Comparison of ENCODE assay signal across 8 mouse cellular contexts in the genomic region with DNA sequence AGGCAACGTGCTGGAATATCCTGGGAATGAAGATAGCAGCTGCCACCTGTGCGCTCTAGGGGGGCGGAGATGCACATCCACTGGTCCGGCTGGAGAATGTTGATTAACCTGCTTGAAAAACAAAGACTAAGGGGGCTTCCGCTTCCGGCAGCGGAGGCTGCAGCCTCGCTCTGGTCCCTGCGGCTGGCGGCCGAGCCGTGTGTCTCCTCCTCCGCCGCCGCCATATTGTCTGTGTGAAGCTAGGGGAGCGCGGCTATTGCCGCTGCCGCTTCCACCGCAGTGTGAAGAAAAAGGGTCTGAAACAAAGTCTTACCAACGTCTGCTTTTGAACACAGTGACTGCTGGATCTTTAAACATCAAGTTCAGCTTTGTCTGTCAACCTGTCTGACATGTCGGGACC. TPM values are rescaled to one million over a fixed set of nuclear protein-coding genes. Genes with fewer than 3 reads are reported as not detected.
A peak's percentile ranks its signal among the peaks of the same experiment; 100 is the strongest.
DNase-seq lines count a peak whose midpoint lies in the region; ATAC-seq and TF ChIP-seq lines count a peak whose summit lies in the region.
"Not testable (repeated sequence)": the region's sequence is repeated elsewhere in the genome, so short reads cannot be mapped to it uniquely, and the experiment has no call there.

Gm10031 (plus strand) TSS at position 171 of the 400 bp plus-strand sequence.

- not testable (repeated sequence) for H3K4me1 ChIP-seq in limb, embryonic 13.5 days; stomach, embryonic 16.5 days (ENCODE audit: control insufficient read depth, insufficient read depth, low read length)

- H3K27ac ChIP-seq in layer of hippocampus, adult 2 months; limb, embryonic 13.5 days; stomach, embryonic 16.5 days (ENCODE audit: low read length): not testable (repeated sequence)

- not testable (repeated sequence) for H3K36me3 ChIP-seq in limb, embryonic 13.5 days; stomach, embryonic 16.5 days (ENCODE audit: control insufficient read depth, insufficient read depth, low read length)

- not testable (repeated sequence) for DNase-seq in adrenal gland, adult 2 months; gastrocnemius, postnatal 25 days; heart, postnatal 36 days; layer of hippocampus, adult 2 months (ENCODE audit: low spot score in 2 of 2)

- H3K9me3 ChIP-seq in limb, embryonic 13.5 days; stomach, embryonic 16.5 days (replicated peaks; ENCODE audit: control insufficient read depth, low read length): not testable (repeated sequence)

- H3K27me3 ChIP-seq in limb, embryonic 13.5 days; stomach, embryonic 16.5 days (ENCODE audit: control insufficient read depth, insufficient read depth, low read length): not testable (repeated sequence)

- TF ChIP-seq CTCF in layer of hippocampus, adult 2 months (conservative IDR thresholded peaks at IDR 0.05) = not testable (repeated sequence)

- H3K9ac ChIP-seq in limb, embryonic 13.5 days; stomach, embryonic 16.5 days (ENCODE audit: low read length): not testable (repeated sequence)

- 92% methylated on average over 22 of the region's 22 CpGs for WGBS in limb, embryonic 13.5 days
- 87% methylated on average over 18 of the region's 22 CpGs for WGBS in stomach, embryonic 16.5 days

- not testable (repeated sequence) for H3K4me3 ChIP-seq in layer of hippocampus, adult 2 months; limb, embryonic 13.5 days; stomach, embryonic 16.5 days (replicated peaks; ENCODE audit: low read length)

- H3K4me2 ChIP-seq in limb, embryonic 13.5 days (replicated peaks); stomach, embryonic 16.5 days (ENCODE audit: low read depth, low read length): not testable (repeated sequence)

- peak; percentile 100 for ATAC-seq in erythroid progenitor cell, adult 5-6 weeks (replicated peaks; ENCODE audit: low FRiP score, poor library complexity, severe bottlenecking)
- 0 out of 2 replicates have a peak, but pooled peaks have one; percentile 59 for ATAC-seq in limb, embryonic 13.5 days (ENCODE audit: low FRiP score, low read depth)
- ATAC-seq in megakaryocyte progenitor cell, adult 5-6 weeks (replicated peaks; ENCODE audit: poor library complexity) = peak; percentile 99
- ATAC-seq in stomach, embryonic 16.5 days (ENCODE audit: insufficient read depth, low FRiP score) = peak; percentile 80

- intact Hi-C loops in heart, postnatal 36 days (cut with DNase I) = not testable (repeated sequence)

RNA-seq across cellular contexts. Expression of gene Gm10031, which starts in this region (rescaled TPM):
- 10 to 100 TPM; 37.5 to 44.6 TPM for total RNA-seq in adrenal gland, adult 2 months (2021)
- polyA plus RNA-seq in adrenal gland, adult 2 months (2012; rRNA removed) = 13.3 and 20.3 TPM in 2 replicates
- 0.72 and 1.7 TPM in 2 replicates for total RNA-seq in erythroid progenitor cell, adult 5-6 weeks (2015; ENCODE audit: low replicate concordance)
- total RNA-seq in erythroid progenitor cell, adult 5-6 weeks (2017; ENCODE audit: low replicate concordance) = 4.8 and 8.1 TPM in 2 replicates
- 10 to 100 TPM; 37.0 to 40.9 TPM for total RNA-seq in gastrocnemius, postnatal 25 days (2021)
- total RNA-seq in heart, postnatal 36 days (2021) = 10 to 100 TPM; 48.9 to 51.9 TPM
- total RNA-seq in layer of hippocampus, adult 2 months (2021) = 10 to 100 TPM; 40.4 to 44.5 TPM
- 0.72 and 0.74 TPM in 2 replicates for polyA plus RNA-seq in limb, embryonic 13.5 days (2015; fragmentation: Nextera tagmentation; extraction: Ambion mirVana)
- 5.3 and 6.3 TPM in 2 replicates for total RNA-seq in megakaryocyte progenitor cell, adult 5-6 weeks (2015)
- 11.9 and 17.3 TPM in 2 replicates for total RNA-seq in megakaryocyte progenitor cell, adult 5-6 weeks (2017)
- polyA plus RNA-seq in stomach, embryonic 16.5 days (2015; fragmentation: Nextera tagmentation; extraction: Ambion mirVana) = 0.09 and 1.00 TPM in 2 replicates

Comparison
In these comparisons a context has a peak if more than half of its experiments do, and no peak if none do; other contexts are left out.
1. Peak in ATAC-seq in limb, embryonic 13.5 days; RNA of the gene not detected or under 1 TPM.
2. Peak in ATAC-seq in stomach, embryonic 16.5 days; RNA of the gene not detected or under 1 TPM.